Mouse (Mus musculus): Measurements from ENCODE around the gene Maml3. TPM values are rescaled to one million over a fixed set of nuclear protein-coding genes. Genes with fewer than 3 reads are reported as not detected.

The Maml3 gene
- total RNA-seq, 4 experiments from 2014 or later, result 6.2 to 15.8 (median 10.0) TPM

DNA sequence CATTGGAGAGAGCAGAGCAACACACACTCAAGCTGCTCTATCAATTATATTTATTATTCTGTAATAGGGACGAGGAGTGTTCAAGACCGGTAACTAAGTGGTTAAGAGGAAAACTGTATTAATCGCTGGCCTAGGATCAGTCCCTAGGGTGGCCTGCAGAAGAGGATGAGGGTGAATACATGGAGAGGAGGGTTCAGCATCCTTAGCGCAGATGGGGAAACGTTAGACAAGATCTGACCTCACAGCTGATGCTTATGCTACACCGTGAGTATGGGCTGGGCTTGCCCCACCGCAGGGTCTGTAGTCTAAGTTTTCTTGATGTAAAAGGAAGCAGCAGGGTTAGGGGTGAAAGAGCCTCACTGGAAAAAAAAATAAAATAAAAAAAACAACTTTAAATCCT, 285.8 kb downstream of the Maml3 start:
- no peak for DNase-seq

DNA sequence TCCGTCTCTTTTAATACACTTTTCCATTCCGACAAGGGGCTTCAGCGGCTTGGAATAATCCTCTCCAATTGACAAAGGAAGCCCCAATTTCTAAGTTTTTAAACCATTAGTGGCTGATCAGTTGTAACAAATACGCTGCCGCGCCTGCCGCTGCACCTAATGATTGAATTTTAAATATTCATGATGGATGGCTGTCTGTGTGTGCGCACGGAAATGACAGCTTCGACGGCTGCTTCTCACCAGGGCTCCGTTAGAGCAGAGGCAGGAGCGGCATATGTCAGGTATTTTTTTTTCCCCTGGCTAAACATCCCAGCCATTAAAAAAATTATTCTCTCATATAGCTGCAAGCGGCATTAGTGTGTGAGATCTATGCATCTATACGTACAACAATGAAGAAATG, 287.0 kb downstream of the Maml3 start:
- DNase-seq, result no peak

DNA sequence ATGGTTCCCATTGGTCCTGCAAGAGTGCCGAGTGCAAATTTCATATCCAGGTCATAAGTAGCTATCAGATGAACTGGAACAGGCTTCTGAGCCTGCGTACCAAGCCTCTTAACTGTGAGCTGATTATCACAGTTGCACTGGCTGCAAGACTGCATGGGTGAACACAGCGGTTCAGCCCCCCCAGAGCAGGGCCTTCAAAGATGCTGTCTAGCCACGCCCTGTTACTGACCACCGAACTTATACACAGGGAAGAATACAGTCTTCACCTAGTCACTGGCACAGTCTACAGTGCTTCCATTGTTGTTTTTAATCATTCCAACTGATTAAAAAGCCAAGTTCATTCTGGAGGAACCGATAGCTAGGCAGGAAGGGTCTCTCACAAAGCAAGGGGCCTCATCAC, 287.5 kb downstream of the Maml3 start:
- DNase-seq, result no peak

DNA sequence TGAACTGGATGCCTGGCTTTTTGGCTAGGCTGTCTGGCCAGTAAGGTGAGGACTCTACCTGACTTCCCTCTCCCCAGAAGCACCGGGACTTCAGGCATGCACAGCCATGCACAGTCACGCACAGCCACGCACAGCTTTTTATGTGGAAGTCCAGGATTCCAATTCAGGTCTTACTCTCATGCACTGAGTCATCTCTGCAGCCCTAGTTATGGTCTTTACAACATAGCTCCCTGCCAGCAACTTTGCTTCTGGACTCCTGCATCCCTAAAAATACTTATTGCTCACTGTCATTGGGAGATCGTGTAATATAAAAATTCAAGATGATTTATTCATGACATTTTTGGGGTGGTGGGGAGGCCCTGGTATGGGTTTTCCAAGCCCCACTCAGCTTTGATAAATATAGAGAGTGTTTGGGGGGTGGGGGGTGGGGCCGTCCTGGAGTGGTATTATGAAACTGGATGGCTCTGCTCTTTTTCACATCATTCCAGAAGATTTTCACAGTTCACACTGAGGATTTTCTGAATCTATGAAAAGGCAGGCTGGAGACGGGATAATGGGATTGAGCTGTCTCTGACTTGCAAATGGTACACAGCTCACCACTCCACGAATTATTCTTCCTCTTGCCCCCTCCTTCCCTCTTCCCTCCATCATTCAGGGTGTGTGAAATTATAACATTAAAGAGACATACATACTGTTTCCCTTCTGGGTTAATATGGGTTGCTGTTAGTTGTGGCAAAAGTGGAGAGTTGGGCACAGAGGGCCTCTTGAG, 288.2 kb downstream of the Maml3 start:
- no peak for DNase-seq

DNA sequence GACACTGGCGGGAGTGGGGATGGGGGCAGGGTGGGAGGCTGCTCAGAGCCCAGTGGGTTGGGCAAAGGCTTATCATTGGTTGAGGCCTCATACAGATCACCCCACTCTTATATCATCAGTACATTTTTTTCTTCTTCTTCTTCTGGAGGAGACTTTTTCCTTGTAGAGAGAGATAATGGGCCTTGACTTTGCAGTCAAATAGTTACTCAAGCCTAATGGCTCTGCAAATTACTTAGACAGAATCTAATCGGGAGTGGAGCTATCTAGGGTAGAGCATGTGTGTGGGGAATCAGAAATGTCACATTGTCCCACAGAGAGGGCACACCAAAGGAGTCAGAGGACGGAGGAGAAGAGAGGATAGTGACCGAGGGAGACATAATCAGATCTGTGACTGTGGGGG, 290.8 kb downstream of the Maml3 start:
- DNase-seq, result no peak

DNA sequence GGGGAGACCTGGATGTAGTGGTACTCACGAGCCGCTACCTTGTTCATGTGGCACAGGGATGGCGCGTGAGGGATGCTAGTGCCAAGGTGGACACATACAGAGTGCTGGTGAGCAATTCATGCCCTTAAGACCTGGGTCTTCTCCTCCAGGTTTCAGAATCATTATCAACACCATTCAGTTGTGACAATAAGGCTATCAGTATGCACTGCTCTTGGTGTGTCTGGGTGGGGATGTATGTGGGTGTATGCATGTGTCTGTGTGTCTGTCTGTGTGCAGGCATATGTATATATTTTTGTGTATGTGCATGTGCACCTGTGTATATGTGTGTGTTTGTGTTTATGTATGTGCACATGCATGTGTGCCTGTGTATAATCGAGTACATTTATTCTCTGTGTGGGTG, 291.7 kb downstream of the Maml3 start:
- no peak for DNase-seq

DNA sequence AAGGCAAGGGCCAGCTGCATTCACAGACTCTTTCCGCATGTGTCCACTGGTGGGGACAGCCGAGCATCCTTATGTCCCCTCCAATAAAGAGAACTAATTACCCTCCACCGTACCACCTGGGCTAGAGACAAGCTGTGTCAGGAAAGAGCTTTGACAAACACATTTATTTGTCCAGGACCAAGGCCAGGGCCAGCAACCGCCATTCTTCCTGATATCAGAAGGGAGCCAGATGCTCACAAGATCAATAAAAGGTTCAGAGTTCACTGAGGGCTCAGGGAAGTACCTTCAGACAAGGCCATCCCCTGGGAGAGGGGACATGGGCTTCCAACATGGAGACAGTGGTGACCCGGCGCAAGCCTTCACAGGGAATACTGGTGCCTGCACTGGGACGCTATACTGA, 294.1 kb downstream of the Maml3 start:
- no peak for DNase-seq

DNA sequence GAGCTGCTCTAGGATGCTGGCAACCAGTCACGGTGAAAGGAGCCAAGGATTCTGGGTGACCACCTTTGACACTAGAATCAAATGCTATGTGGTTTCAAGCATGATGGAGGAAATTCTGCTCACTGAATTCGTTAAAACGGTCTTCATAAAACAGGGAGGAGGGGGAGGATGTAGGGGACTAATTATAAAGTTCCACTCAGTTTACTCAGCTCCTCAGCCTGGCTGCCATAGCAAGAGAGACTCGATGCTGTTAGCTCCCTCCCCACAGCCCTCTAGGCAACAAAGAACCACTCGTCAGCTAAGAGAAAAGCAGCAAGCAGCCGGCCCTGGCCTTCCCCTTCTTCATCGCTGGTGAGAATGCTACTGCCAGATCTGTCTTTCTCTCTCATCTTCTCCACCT, 295.1 kb downstream of the Maml3 start:
- no peak for DNase-seq

DNA sequence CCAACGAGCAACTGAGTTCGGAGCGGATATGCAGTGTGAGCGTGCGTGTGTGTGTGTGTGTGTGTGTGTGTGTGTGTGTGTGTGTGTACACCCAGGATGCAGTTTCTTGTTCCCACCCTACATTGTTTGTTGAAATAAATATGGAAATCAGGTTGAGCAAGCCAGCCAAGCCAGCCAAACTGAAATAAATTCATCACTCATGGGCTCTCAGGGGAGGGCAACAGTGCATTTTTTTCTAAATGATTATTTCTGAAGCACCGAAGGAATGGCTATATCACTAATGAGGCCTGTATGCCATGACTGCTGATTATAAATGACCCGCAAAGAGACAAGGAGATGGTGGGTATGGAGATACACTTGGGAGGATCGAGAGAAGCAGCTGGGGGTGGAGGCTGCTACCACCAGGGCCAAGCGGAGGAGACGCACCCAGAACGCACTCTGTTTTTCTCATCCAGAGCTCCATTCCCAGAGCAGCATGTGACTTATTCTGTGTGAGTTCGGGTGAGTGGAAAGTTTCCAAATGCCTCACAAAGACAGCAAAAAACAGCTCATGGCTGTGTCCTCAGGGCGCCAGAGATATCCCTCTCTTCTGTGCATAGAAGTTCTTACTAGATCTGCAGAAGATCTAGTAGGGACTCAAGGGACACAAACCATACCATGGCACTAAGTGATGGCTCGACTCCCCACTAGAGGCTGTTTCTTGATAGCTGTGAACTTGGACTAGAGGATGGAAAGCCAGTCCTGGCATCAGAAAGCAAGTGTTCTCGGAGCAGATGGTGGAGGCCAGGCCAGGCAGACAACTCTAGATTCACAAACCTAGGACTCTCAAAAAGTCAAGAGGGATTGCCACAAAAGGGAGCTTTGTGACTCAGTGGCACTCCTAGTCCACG, 296.6 kb downstream of the Maml3 start:
- no peak for DNase-seq

DNA sequence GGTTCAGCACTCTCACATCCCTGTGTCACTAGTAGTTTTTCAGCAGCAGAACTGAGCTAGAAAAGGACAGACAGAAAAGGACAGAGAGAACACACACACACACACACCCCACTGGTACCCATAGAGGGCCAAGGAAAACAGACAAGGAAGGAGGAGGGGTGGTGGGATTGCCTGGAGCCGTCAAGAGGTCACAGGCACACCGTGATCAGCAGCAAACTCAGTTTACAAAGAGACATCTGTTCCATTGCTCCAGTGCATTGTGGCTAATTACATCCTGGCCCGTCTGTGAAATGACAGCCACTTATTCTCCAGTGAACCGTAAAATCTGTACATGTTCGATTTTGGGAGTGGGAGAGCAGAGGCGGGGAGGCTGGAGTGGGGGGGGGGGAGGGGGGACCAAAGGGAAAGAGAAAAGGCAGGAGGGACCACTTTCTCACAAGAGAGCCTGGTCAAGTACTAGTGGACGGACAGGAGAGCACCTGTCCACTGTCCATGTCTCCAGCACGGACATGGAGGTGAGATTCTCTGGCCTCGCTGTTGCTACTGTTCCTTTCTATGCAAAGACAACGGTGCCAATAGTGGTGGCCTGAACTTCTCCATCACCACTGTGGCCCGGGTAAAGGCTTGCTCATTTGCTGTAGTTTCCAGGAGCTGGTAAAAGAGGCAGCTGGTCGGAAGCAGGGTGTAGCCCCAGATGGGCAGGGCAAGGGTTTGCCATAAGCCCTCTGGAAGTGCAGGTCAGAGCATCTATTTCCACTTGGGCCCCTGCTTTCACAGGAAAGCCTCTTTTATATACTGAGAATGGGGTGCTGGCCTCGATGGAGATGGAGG, 299.2 kb downstream of the Maml3 start:
- no peak for DNase-seq

DNA sequence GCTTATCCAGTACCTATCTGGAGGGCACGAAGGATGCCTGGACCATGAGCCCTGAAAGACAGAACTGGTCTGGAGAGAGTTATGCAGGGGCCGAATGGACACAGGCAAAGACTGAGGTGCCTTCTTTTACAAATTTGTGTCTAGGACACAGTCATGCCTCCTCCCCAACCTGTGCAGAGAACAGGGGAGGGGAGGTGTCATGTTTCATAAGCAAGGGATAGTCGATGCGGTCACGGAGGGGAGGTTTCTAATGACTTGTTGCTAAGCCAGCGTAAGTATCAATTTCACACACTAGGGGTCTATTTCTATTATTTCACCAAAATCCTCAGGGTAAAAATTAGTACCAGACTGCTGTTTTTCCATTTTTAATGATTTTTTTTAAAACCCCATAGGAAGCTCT, 301.0 kb downstream of the Maml3 start:
- DNase-seq, result no peak

DNA sequence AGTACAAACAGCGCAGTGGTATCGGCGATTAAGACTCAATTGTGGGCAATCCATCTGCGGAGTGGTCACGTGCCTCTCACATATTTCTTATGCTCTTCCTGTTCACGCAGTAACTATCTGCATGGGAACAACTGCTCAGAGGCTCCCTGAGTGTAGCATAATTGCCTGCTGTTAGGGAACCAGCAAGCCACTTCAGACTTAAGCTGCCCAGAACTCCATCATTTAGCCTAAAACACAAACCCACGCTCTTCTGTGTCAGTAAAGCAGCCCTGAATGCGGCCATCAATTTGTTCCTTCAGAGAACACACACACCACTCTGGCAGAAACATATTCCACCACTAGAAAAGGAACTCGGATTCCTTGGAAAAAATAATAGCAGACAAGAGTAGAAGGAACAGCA, 305.2 kb downstream of the Maml3 start:
- DNase-seq, result no peak

DNA sequence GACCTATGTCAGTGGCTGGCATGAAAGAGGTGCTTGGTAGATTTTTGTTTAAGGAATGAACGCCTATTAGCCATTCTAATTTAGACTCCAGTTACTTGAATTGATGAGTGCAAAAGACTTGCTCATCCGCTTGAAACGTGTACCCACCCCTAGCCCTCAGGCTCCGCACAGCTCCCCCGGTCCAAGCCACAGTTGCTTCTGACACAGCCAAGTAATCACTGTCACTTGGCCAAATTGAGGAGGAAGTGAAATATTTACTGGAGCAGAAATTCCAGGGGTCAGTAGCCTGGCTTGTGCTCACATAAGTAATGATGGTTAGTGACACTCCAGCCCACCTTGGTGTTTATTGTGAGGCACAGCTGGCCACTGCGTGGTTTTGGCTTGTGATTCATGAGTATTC, 308.0 kb downstream of the Maml3 start:
- no peak for DNase-seq

DNA sequence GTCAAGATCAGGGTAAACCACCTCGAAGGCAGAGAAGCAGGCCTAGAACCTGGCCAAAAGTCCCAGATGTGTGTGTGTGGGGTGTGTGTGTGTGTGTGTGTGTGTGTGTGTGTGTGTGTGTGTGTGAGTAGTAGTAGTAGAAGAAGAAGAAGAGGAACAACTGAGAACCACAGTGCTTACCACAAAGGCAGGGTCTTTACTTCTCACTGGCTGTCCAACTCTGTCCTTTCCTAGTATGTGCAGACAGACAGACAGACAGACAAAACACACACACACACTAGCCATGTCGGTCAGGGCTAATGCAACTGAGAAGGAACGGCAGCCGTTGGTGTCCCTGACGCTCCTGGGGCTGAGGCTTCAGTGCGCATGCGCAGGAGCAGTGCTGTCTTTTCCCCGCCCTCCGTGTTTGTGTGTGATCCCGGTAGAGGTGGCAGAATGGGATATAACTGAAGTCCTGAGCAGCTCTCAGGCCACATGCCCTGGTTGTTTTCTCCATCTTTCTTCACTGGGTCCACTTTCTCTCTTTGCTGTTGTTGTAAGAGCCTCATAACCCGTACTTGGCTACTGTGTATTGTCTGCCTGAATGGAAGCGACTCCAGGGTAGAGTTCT, 308.6 kb downstream of the Maml3 start:
- no peak for DNase-seq

DNA sequence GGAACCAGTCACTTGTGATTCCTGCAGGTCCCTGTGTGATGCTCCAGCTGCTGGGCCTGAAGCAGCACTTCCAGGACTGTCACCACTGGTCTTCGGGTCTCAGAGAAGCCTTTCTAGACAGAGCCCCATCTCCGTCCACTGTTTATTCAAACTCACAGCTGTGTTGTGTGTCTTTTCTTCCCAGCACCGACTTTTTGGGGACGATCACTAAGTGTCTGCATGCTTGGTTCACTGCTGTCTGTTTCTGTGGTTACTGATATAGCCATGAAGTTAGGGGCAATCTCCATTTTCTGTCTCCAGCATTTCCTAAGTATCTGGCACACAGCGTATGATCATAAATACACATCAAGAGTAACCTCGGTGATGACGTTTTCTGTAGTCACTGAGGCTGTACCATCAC, 313.3 kb downstream of the Maml3 start:
- DNase-seq, result no peak

DNA sequence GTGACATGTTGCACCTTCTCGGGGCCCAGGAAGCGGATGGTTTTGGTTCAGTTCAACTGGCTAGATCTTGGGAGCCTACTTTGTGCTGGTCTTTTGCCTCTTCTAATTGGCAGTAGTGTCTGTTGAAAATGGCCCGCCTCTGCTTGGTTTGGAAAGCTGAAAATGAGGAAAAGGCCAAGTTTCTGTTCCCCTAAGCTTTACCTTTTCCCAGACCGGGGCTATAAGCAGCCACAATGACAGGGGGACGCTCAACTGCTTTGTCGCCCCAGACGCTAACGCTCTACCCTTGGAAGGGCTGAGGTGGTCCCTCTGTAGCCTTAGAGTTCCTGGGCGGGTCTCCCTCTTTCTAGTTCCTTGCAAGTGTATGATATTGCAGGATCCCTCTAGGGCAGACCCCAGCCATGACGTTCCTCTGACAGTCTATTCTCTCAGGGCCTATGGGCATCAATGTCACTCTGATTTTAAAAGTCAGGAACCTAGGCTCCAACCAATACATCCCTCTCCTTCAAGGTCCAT, 315.4 kb downstream of the Maml3 start:
- no peak for DNase-seq

DNA sequence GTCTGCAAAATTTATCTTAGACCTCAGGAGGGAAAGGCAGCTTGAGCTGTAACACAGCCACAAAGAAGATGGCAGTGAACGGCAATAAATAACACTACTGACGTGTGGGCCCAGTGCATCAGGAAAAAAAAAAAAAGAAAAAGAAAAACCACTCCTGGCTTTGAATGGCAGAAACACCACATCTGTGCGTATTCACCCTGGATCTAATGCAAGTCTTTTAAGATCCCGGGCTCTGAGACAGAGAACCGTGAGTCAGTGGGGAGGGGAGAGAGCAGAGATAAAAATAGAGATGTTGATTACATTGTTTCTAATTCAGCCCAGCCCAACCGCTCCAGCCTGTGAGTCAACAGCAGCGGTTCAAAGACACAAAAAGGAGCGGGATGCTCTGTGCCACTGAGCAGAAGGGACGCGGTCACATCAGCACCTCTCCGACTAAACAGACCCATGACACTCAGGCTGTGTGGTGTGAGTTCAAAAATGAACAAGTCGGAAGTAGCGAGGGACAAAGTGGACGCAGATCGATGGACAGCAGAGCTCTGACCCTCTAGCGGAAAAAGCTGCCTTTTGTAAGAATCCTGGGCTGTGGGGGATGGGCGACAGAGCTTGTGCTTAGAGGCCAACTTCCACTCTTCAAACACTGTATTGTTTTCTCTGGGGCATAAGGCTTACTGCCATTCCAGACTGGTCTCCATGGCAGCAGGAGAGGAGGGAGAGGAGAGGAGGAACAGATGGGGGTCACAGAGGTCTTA, 316.1 kb downstream of the Maml3 start:
- DNase-seq, result peak; percentile 47

DNA sequence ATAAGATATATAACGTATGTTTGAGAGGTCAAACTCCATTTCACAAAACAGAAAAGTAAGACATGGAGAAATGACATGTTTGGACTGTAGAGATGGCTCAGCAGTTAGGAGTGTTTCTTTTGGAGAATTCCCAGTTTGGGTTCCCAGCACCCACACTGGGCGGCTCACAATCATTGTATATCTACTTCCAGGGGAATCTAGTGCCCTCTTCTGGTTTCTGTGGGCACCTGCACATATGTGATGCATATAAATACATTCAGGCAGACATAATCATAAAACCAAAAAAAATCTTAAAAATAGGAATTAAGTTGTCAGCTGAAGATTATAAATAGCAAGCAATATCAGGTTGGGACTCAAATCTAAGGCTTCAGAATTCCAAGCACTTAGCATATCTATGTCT, 316.9 kb downstream of the Maml3 start:
- DNase-seq, result no peak

DNA sequence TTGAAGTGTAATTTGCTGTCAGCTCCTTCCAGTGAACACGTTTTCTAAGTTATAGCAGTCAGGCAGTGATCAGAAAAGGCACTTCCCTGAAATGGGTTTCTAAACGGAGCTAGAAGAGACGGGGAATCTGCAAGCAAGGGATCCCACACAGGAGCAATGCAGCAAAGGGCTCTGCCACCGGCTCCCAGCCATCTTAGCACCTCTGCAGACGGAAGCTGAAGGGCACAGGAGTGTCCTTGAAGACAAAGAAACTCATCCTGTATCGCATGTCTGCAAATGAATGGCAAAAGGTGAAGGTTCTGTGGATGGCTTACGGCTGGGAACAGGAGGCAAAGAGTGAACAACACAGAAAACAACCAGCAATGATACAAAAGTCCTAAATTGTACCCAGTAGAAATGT, 319.1 kb downstream of the Maml3 start:
- DNase-seq, result no peak

DNA sequence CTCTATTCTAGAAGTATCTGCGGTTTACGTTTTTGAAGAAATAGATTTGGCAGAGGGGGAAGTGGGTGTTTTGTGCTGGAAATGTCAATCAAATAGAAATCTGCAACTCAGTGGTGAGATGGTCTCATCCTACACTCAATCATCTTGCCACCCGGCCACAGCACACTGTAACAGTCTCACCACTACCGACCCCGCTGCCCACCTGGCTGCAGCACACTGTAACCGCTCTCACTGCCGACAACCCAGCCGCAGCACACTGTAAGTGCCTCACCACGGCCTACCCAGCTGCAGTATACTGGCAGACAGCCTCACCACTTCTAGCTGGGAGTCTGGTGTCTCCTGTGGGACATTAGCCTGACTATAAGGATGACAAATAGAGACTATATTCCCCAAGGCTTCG, 322.7 kb downstream of the Maml3 start:
- DNase-seq, result no peak

DNA sequence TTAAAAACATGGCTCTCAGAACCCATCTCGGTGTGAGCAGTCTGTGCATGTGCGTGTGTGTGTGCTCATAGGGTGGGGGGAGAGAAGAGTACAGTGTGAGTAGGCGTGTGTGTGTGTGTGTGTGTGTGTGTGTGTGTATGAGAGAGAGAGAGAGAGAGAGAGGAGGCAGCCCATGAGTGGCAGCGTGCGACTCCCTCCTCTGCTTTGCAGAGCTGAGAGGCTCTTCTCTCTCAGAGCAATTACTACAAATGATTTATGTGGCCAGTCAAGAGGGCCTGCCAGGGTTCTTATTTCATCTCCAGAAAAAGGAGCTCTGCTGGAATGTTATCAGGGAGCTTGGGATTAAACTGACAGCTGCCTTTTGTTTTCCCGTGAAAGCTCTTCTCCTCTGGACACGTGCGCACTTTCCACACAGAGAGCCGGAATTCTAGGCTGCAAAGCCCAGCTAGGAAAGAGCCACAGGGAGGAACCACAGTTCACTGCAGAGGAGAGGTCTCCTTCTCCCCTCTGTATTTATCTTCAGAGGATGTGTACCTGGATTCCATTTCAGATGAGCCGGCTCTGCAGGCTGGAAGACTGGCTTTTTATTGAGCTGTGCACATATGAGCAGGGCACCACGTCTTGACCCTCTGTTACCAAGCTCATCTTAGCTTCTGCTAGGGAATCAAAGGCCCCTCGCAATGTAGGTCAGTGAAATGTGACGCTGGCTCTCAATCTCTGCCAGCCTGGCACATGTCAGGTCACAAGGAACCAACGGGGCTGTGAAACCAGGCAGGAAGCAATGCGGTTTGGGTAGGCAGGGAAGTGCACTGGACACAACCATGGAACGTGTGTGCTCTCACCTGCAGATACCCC, 325.9 kb downstream of the Maml3 start:
- no peak for DNase-seq

All from adrenal gland, adult 8-10 months (tissue).